In the genomic region with DNA sequence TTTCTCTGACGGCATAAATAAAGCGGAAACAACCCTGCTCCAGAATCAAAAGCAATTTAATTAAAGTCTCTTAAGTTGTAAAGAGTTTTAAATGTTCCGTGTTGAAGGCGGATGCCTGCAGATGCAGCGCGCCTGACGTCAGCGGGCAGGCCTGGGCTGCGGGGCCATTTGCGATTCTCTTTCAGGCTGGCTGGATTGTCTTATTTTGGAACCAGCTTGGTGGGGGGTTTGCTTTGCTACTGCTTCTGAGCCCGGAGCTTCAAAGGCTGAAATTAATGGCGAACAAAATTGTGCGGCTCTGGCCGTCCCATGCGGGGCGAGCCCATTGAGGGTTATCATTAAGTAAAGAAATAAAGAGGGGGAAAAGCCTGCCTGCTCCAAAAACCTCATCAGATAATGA, we compare ENCODE assay signal across 13 mouse cellular contexts.
DNase-seq lines count a peak whose midpoint lies in the region; ATAC-seq and TF ChIP-seq lines count a peak whose summit lies in the region.
"Had no signal": no experiment of that assay in that cellular context is flagged by ENCODE, and none has a peak within 500 bp of the region (broad histone marks: within the 10 kb centered on the region; RNA-seq: fewer than 3 reads in every experiment).

No protein-coding gene starts in this region.

- H3K9ac ChIP-seq in embryonic facial prominence, embryonic 15.5 days, result no peak overlapping the region
- no peak overlapping the region for H3K9ac ChIP-seq in hindbrain, embryonic 14.5 days
- no peak overlapping the region for H3K9ac ChIP-seq in midbrain, embryonic 14.5 days (replicated peaks; ENCODE audit: low read length)
- H3K9ac ChIP-seq in liver, postnatal 0 days (replicated peaks), result no peak overlapping the region

- no peak for TF ChIP-seq EP300 in liver, postnatal 0 days (IDR thresholded peaks at IDR 0.05; ENCODE audit: low read depth)

- 0 out of 2 replicates have a peak, but pooled peaks cover 2% of the 10 kb centered on the region for H3K27me3 ChIP-seq in embryonic facial prominence, embryonic 15.5 days
- 0 out of 2 replicates have a peak, but pooled peaks cover 4% of the 10 kb centered on the region for H3K27me3 ChIP-seq in hindbrain, embryonic 14.5 days (ENCODE audit: control insufficient read depth, insufficient read depth, low read length)
- no peaks in the 10 kb centered on the region for H3K27me3 ChIP-seq in midbrain, embryonic 14.5 days (ENCODE audit: control insufficient read depth, insufficient read depth, low read length)
- no peaks in the 10 kb centered on the region for H3K27me3 ChIP-seq in liver, postnatal 0 days (ENCODE audit: insufficient read depth, low read length)

- no peak overlapping the region for H3K27ac ChIP-seq in layer of hippocampus, adult 2 months
- H3K27ac ChIP-seq in embryonic facial prominence, embryonic 15.5 days (replicated peaks), result no peak overlapping the region
- no peak overlapping the region for H3K27ac ChIP-seq in hindbrain, embryonic 14.5 days
- peak overlapping the region; percentile 86 for H3K27ac ChIP-seq in midbrain, embryonic 14.5 days (replicated peaks; ENCODE audit: low read depth, low read length)
- H3K27ac ChIP-seq in liver, postnatal 0 days (ENCODE audit: low read depth), result no peak overlapping the region
- H3K27ac ChIP-seq: heart, adult 2 months had no signal

- WGBS in embryonic facial prominence, embryonic 15.5 days, result 57% methylated on average over 16 of the region's 16 CpGs
- 43% methylated on average over 16 of the region's 16 CpGs for WGBS in hindbrain, embryonic 14.5 days
- 38% methylated on average over 16 of the region's 16 CpGs for WGBS in midbrain, embryonic 14.5 days
- 91% methylated on average over 16 of the region's 16 CpGs for WGBS in liver, postnatal 0 days (ENCODE audit: insufficient replicate concordance)

- H3K9me3 ChIP-seq in embryonic facial prominence, embryonic 15.5 days (replicated peaks), result no peaks in the 10 kb centered on the region
- H3K9me3 ChIP-seq in hindbrain, embryonic 14.5 days (ENCODE audit: control insufficient read depth, low read length), result no peaks in the 10 kb centered on the region
- no peaks in the 10 kb centered on the region for H3K9me3 ChIP-seq in midbrain, embryonic 14.5 days (ENCODE audit: control insufficient read depth, low read length)
- H3K9me3 ChIP-seq in liver, postnatal 0 days (ENCODE audit: low read length), result no peaks in the 10 kb centered on the region

- H3K4me1 ChIP-seq in embryonic facial prominence, embryonic 15.5 days, result peaks cover 18% of the 10 kb centered on the region
- H3K4me1 ChIP-seq in hindbrain, embryonic 14.5 days (replicated peaks; ENCODE audit: control insufficient read depth, insufficient read depth, low read length), result peaks cover 15% of the 10 kb centered on the region; the same call in 1 of the 2 replicates
- H3K4me1 ChIP-seq in midbrain, embryonic 14.5 days (ENCODE audit: control insufficient read depth, insufficient read depth, low read length), result peaks cover 27% of the 10 kb centered on the region
- H3K4me1 ChIP-seq in liver, postnatal 0 days (ENCODE audit: insufficient read depth), result no peaks in the 10 kb centered on the region

- TF ChIP-seq CTCF in layer of hippocampus, adult 2 months (conservative IDR thresholded peaks at IDR 0.05), result no peak
- TF ChIP-seq CTCF in liver, postnatal 0 days (IDR thresholded peaks at IDR 0.05; ENCODE audit: low read depth), result no peak

- peak overlapping the region; percentile 9; the same call in 1 of the 2 replicates for H3K4me2 ChIP-seq in embryonic facial prominence, embryonic 15.5 days (replicated peaks)
- peak overlapping the region; percentile 32 for H3K4me2 ChIP-seq in hindbrain, embryonic 14.5 days (replicated peaks)
- peak overlapping the region; percentile 29 for H3K4me2 ChIP-seq in midbrain, embryonic 14.5 days (ENCODE audit: low read length)
- H3K4me2 ChIP-seq in liver, postnatal 0 days (ENCODE audit: low read depth, low read length), result no peak overlapping the region

- ATAC-seq in embryonic facial prominence, embryonic 15.5 days (ENCODE audit: insufficient number of reproducible peaks, low FRiP score, low TSS enrichment, low read depth), result no peak
- 0 out of 2 replicates have a peak, but pooled peaks have one; percentile 9 for ATAC-seq in hindbrain, embryonic 14.5 days (ENCODE audit: low FRiP score)
- ATAC-seq in midbrain, embryonic 14.5 days (ENCODE audit: low FRiP score, low TSS enrichment), result 0 out of 2 replicates have a peak, but pooled peaks have one; percentile 49
- no peak for ATAC-seq in liver, postnatal 0 days
- ATAC-seq in megakaryocyte, adult 5-6 weeks (ENCODE audit: poor library complexity, severe bottlenecking), result no peak

- no peak for DNase-seq in layer of hippocampus, adult 2 months (ENCODE audit: low spot score in 2 of 2)
- no peak for DNase-seq in layer of hippocampus, adult 9-11 months
- DNase-seq in hindbrain, embryonic 14.5 days (ENCODE audit: low spot score), result no peak
- DNase-seq in midbrain, embryonic 14.5 days, result peak; percentile 79
- no peak for DNase-seq in liver, postnatal 0 days
- no peak for DNase-seq in left cerebral cortex, postnatal 14 days (ENCODE audit: low spot score in 2 of 2)
- DNase-seq: cerebellum, adult 18-20 months; heart, adult 2 months; heart, postnatal 14 days; kidney, adult 2 months; liver had no signal

- H3K36me3 ChIP-seq in embryonic facial prominence, embryonic 15.5 days, result no peaks in the 10 kb centered on the region
- H3K36me3 ChIP-seq in hindbrain, embryonic 14.5 days (replicated peaks; ENCODE audit: control insufficient read depth, insufficient read depth), result no peaks in the 10 kb centered on the region
- no peaks in the 10 kb centered on the region for H3K36me3 ChIP-seq in midbrain, embryonic 14.5 days (ENCODE audit: control insufficient read depth, insufficient read depth, low read length)
- H3K36me3 ChIP-seq in liver, postnatal 0 days (replicated peaks; ENCODE audit: insufficient read depth, low read length), result no peaks in the 10 kb centered on the region; the same call in 1 of the 2 replicates

- intact Hi-C loops in left cerebral cortex, postnatal 14 days (cut with DNase I), result no loop called here

- H3K4me3 ChIP-seq in layer of hippocampus, adult 2 months, result peak overlapping the region; percentile 40
- H3K4me3 ChIP-seq in embryonic facial prominence, embryonic 15.5 days (replicated peaks), result no peak overlapping the region
- no peak overlapping the region for H3K4me3 ChIP-seq in hindbrain, embryonic 14.5 days (replicated peaks; ENCODE audit: low read length)
- no peak overlapping the region for H3K4me3 ChIP-seq in midbrain, embryonic 14.5 days (replicated peaks; ENCODE audit: low read depth, low read length)
- H3K4me3 ChIP-seq in liver, postnatal 0 days (ENCODE audit: low read depth, low read length), result no peak overlapping the region
- H3K4me3 ChIP-seq: heart, adult 2 months had no signal

Comparison
In these comparisons a context has a peak if more than half of its experiments do, and no peak if none do; other contexts are left out.
1. ATAC-seq: peak in hindbrain, embryonic 14.5 days (single experiment) and midbrain, embryonic 14.5 days (single experiment); none in embryonic facial prominence, embryonic 15.5 days (single experiment), liver, postnatal 0 days (single experiment) and megakaryocyte, adult 5-6 weeks (single experiment).